Mouse (Mus musculus): ENCODE data around the gene Ccnq.

DNA sequence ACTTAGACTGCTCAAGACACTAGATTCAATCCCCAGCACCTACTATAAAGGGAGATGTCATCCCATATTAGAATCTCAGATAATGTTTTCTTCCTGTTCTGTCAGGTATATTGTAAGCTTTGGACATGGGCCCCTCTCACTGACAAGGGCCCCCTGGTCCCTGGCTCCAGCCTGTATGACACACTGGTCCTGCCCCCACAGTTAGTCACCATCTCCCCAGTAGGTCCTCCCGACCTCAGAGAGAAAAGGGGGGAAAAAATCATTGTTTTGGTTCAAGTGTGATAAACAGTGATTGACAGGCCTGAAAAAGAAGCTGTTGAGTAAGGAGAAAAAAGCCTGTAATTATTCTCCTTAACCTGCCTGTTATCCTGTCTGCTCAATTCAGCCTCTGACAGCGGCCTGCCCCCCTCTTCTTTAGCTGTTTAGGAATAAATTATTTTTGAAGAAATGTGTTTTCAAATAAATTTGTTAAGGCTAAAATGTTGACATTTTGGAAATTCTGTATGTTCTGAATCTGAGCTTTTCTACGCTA lies 14.6 kb downstream of the Ccnq start:
- TF ChIP-seq CTCF (conservative IDR thresholded peaks at IDR 0.05; ENCODE audit: low read length) (no peak), POU5F1 (IDR thresholded peaks at IDR 0.05; ENCODE audit: borderline replicate concordance, low read length) (no peak)
